Mouse (Mus musculus): ENCODE measurements at regions not wholly inside any gene's neighbourhood (a gene's known extent, or its start where the extent isn't known, plus 50 kb on each side); places are given as distances from the start of the nearest gene placed in this dataset.

DNA sequence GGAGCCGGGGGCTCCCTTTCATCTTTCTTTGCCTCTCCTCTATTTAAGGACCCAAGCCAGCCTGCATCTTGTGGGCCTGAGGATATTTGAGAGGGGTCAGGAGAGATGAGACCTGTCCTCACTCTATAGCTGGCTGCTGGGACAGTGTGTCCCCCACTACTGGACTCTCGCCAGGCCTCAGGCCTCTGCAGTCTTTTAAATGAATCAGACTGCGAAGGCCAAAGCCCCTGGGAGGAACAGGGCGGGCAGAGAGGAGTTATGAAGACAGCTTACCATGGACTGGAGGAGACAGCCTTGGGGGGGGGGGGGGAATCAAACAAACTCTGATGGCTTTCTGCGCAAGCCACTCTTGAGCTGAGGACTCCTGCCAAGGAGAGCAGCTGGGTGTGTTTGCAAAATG, 262.9 kb downstream of the Dhx35 start:
- TF ChIP-seq POLR2A (IDR thresholded peaks at IDR 0.05; ENCODE audit: extremely low read depth, insufficient read depth, low read length) (no peak), CTCF (IDR thresholded peaks at IDR 0.05; ENCODE audit: low read depth, low read length) (no peak)
